Mouse (Mus musculus) olfactory bulb, adult 2 months (tissue): ENCODE measurements around the gene Gm10160. TPM values are rescaled to one million over a fixed set of nuclear protein-coding genes. Genes with fewer than 3 reads are reported as not detected.

Source experiments
- H3K27ac ChIP-seq: fragments of 200-500 bp; 2 replicates; pipeline ENCODE4 v1.5.1; 2012; ENCODE audit warnings: low read depth, low read length; ENCODE audit not compliant: insufficient read depth
- H3K4me1 ChIP-seq: fragments of 200-500 bp; 2 replicates; pipeline ENCODE4 v1.6.1; 2012; ENCODE audit warnings: low read length; ENCODE audit not compliant: control insufficient read depth, insufficient read depth
- H3K4me3 ChIP-seq: fragments of 200-500 bp; 2 replicates; pipeline ENCODE4 v1.5.1; 2012; ENCODE audit warnings: mild to moderate bottlenecking, low read depth, low read length, moderate library complexity; ENCODE audit not compliant: insufficient read depth
- CTCF ChIP-seq: fragments of 200-500 bp; IDR thresholded peaks from 2 replicates; pipeline ENCODE4 v1.5.1; 2012; ENCODE audit warnings: low read depth, mild to moderate bottlenecking, low read length, moderate library complexity; ENCODE audit not compliant: insufficient read depth
- POLR2A ChIP-seq: fragments of 200-500 bp; IDR thresholded peaks from 2 replicates; pipeline ENCODE4 v1.6.1; 2012; ENCODE audit warnings: mild to moderate bottlenecking, low read depth, low read length, moderate library complexity; ENCODE audit not compliant: insufficient read depth
- WGBS: fragments of 180-500 bp; shearing (Covaris S2); methylation state at CpG from one replicate; pipeline ENCODE4 v1.1.7; 2018; 5-methylcytosine and 5-hydroxymethylcytosine counted together
- polyA plus RNA-seq: library from polyadenylated mRNA; stranded (reverse); fragments of >200 nt; gene quantifications from 2 replicates; pipeline ENCODE4 v1.2.4, GENCODE M21; 2012; ENCODE audit warnings: low replicate concordance; ENCODE audit not compliant: missing spikeins, insufficient read depth, insufficient read length

Gene Gm10160
- polyA plus RNA-seq, 1 experiment, result not detected

DNA sequence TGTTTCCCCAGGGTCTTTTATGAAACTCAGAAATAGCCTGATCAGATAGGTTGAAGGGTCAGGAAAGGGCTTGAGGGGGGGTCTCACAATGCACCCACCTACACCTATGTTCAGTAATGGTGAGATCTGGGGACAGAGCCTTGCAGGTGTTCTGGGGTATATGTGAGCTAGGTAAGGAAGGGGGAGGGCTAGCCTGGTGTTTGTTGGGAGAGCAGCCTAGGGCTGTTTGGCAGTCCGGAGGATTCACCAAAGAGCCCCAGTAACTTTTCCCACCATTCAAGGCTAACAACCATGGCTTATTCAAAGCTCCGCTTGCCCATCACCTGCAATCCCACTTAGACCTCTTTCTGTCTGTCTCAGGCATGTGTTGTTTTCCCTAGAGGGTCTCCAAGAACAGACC, 5.9 kb upstream of the Gm10160 start:
- H3K27ac ChIP-seq, result no peak overlapping the region
- peak overlapping the region; percentile 71; the same call in 1 of the 2 replicates for H3K4me3 ChIP-seq
- peaks cover 49% of the 10 kb centered on the region for H3K4me1 ChIP-seq
- TF ChIP-seq CTCF (no peak), POLR2A (no peak)
- 80% methylated on average over 2 of the region's 2 CpGs for WGBS

DNA sequence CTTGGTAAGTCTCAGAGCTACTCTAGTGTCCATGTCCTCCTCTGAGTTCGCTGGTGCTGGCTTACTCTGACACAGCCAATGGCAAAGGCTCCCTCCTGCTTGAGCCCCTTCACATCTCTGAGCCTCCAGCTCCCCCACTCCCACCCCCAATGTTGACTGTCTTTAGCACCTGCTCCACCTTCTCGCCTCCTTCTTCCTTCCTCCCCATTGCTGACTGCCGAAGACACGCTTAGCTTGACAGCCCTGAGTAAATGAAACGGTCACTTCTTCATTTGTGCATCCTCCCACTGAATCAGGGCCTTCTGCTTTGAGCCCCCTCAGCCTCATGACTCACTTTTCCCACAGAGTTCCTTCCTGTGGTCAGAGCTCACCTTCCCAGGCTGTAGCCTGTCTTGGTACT, 5.4 kb upstream of the Gm10160 start:
- WGBS, result 42% methylated on average over 5 of the region's 5 CpGs
- no peak for TF ChIP-seq POLR2A
- H3K4me3 ChIP-seq, result peak overlapping the region; percentile 71
- peak overlapping the region; percentile 92; the same call in 1 of the 2 replicates for H3K27ac ChIP-seq
- peaks cover 53% of the 10 kb centered on the region for H3K4me1 ChIP-seq

DNA sequence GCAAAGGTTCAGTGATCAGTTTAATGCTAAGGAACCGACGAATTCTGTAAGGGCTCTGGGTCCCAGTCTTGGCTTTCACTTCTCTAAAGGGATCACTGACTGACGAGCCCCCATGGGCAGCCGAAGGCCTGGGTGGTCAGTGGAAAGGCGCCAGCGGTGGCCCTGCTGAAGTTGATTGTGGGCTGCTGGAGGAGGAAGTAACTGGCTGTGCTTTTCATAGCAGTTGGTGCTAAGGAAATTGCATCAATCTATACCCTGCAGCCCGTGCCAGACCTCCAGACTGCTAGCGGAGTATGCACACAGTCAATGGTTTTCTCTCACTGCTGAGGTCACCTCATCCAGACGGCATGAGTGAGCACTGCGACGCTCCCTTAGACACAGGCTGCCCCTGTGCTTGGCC, 4.5 kb upstream of the Gm10160 start:
- Histone ChIP-seq H3K4me3 (peak overlapping the region; percentile 71), H3K27ac (peak overlapping the region; percentile 92), H3K4me1 (peaks cover 54% of the 10 kb centered on the region)
- WGBS, result 20% methylated on average over 11 of the region's 11 CpGs
- TF ChIP-seq POLR2A (no peak), CTCF (no peak)

DNA sequence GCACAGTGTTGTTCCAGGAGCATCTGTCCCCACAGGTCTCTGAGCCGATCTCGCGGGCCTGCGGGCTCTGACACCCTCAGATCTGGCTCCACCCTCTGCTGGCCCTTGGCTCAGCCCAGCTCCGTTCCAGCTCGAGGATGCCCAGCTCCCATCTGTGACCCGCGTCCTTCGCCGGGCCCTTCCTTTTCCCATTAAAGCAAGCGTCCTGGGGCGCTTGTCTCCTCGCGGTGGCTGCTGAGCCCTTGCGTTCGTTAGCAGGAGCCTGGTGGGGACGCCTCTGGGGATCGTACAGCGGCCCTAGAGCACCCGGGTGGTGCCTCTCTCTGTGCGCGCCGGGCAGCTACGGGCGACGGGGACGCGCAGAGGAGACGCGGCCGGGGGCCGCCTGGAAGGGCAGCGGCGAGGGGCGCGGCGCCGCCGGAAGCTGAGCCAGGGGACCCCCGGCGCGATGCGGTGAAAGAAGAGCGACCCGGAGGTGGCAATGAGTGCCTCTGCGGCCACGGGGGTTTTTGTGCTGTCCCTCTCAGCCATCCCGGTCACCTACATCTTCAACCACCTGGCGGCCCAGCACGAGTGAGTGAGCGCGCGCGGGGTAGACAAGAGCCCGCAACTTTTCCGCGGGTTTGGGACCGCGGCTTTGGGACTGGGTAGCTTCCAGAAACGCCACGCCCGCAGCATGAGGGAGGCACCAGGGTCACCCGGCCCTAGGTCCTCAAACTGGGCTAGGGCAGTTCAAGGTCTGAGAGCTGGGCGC, 3.6 kb upstream of the Gm10160 start, which contains the start of gene Tm6sf1:
Gene Tm6sf1 (plus strand): TSS at position 34 of the 754 bp plus-strand sequence.
- peak; percentile 51; the same call in 1 of the 2 replicates for TF ChIP-seq POLR2A
- TF ChIP-seq CTCF, result no peak
- peaks cover 56% of the 10 kb centered on the region for H3K4me1 ChIP-seq
- under 1% methylated on average over 61 of the region's 64 CpGs for WGBS
- peak within 1 kb of the TSS; percentile 71 for H3K4me3 ChIP-seq
- peak within 1 kb of the TSS; percentile 92 for H3K27ac ChIP-seq

DNA sequence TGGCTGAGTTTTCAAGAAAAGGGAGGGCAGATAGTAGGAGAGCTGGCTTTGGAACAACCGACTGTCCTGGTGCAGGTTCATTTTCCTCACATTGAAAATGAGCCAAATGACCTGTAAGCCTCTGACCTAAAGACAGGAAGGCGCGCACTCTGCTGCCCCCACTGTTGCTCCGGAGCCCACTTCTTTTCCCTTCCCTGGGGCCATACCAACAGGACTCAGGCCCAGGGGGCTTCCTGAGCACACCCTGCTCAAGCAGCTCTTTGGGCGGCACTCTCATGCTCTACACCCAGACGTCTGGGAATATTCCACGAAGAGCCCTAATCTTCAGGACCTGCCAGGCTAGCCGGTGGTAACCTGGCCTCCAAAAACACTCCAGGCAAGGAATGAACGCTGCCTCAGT, 2.6 kb upstream of the Gm10160 start:
- H3K27ac ChIP-seq, result peak overlapping the region; percentile 92
- H3K4me3 ChIP-seq, result peak overlapping the region; percentile 71
- H3K4me1 ChIP-seq, result peaks cover 55% of the 10 kb centered on the region
- 22% methylated on average over 9 of the region's 9 CpGs for WGBS
- no peak for TF ChIP-seq CTCF
- TF ChIP-seq POLR2A, result no peak

GRCm38 (mm10) chr7:81856221-81856620, 627 bp upstream of the Gm10160 start:
- WGBS, result 91% methylated on average over 4 of the region's 4 CpGs
- TF ChIP-seq POLR2A, result no peak
- TF ChIP-seq CTCF, result no peak
- no peak overlapping the region for H3K4me3 ChIP-seq
- peaks cover 40% of the 10 kb centered on the region for H3K4me1 ChIP-seq
- no peak overlapping the region for H3K27ac ChIP-seq

GRCm38 (mm10) chr7:81854568-81855307, 856 bp downstream of the Gm10160 start:
- TF ChIP-seq POLR2A, result no peak
- TF ChIP-seq CTCF, result no peak
- 16% methylated on average over 8 of the region's 8 CpGs for WGBS
- Histone ChIP-seq H3K27ac (peak overlapping the region; percentile 93), H3K4me1 (peaks cover 28% of the 10 kb centered on the region), H3K4me3 (no peak overlapping the region)

GRCm38 (mm10) chr7:81851706-81852105, 3.9 kb downstream of the Gm10160 start:
- 95% methylated on average over 3 of the region's 3 CpGs for WGBS
- Histone ChIP-seq H3K4me1 (peaks cover 17% of the 10 kb centered on the region), H3K27ac (no peak overlapping the region), H3K4me3 (no peak overlapping the region)
- TF ChIP-seq POLR2A, result no peak
- no peak for TF ChIP-seq CTCF

GRCm38 (mm10) chr7:81850171-81850570, 5.4 kb downstream of the Gm10160 start:
- 87% methylated on average over 6 of the region's 6 CpGs for WGBS
- H3K4me3 ChIP-seq, result no peak overlapping the region
- peaks cover 12% of the 10 kb centered on the region; the same call in 1 of the 2 replicates for H3K4me1 ChIP-seq
- H3K27ac ChIP-seq, result no peak overlapping the region
- no peak for TF ChIP-seq CTCF
- no peak for TF ChIP-seq POLR2A
